Mouse (Mus musculus) heart, adult 11 months (tissue): ENCODE data around the gene Lrrtm3.

Source experiments
- DNase-seq: peaks from one replicate; pipeline ENCODE4 v3.0.0; 2022

Gene Lrrtm3

GRCm38 (mm10) chr10:63886449-63887088 lies 203.5 kb downstream of the Lrrtm3 start:
- peak; percentile 93 for DNase-seq

GRCm38 (mm10) chr10:63880462-63880903 lies 209.6 kb downstream of the Lrrtm3 start:
- DNase-seq: peak; percentile 99
